Mouse (Mus musculus) hindbrain, embryonic 11.5 days (tissue): Measurements from ENCODE around the gene Lsr. TPM values are rescaled to one million over a fixed set of nuclear protein-coding genes. Genes with fewer than 3 reads are reported as not detected.

Experiments
- ATAC-seq: fragments of 200-750 bp; cut with Nextera tagmentation; 2 replicates; pipeline ENCODE4 v1.8.0; 2017; ENCODE audit warnings: mild to moderate bottlenecking, moderate TSS enrichment, moderate library complexity; ENCODE audit not compliant: low FRiP score
- DNase-seq: peaks from one replicate; pipeline ENCODE4 v3.0.0-alpha.2; 2015; ENCODE audit warnings: low spot score
- H3K27ac ChIP-seq: fragments of 300-500 bp; sonication (generic); 2 replicates; pipeline ENCODE4 v1.5.1; 2014; ENCODE audit warnings: mild to moderate bottlenecking, low read depth, low read length
- H3K27me3 ChIP-seq: fragments of 300-500 bp; sonication (generic); 2 replicates; pipeline ENCODE4 v1.6.1; 2014; ENCODE audit warnings: mild to moderate bottlenecking, low read length, moderate library complexity, mixed read lengths; ENCODE audit not compliant: control insufficient read depth, insufficient read depth
- H3K36me3 ChIP-seq: fragments of 300-500 bp; sonication (generic); 2 replicates; pipeline ENCODE4 v1.6.1; 2014; ENCODE audit warnings: mild to moderate bottlenecking, low read length, moderate library complexity, mixed read lengths; ENCODE audit not compliant: control insufficient read depth, insufficient read depth
- H3K4me1 ChIP-seq: fragments of 300-500 bp; sonication (generic); replicated peaks from 2 replicates; pipeline ENCODE4 v1.6.1; 2014; ENCODE audit warnings: low read length, mixed read lengths; ENCODE audit not compliant: control insufficient read depth, insufficient read depth
- H3K4me2 ChIP-seq: fragments of 300-500 bp; sonication (generic); replicated peaks from 2 replicates; pipeline ENCODE4 v1.6.1; 2014; ENCODE audit warnings: mild to moderate bottlenecking, low read depth, low read length
- H3K4me3 ChIP-seq: fragments of 300-500 bp; sonication (generic); 2 replicates; pipeline ENCODE4 v1.5.1; 2014; ENCODE audit warnings: low read depth, low read length
- H3K9ac ChIP-seq: fragments of 300-500 bp; sonication (generic); 2 replicates; pipeline ENCODE4 v1.6.1; 2014; ENCODE audit warnings: low read depth, low read length
- H3K9me3 ChIP-seq: fragments of 300-500 bp; sonication (generic); 2 replicates; pipeline ENCODE4 v1.6.1; 2016; ENCODE audit warnings: low read length; ENCODE audit not compliant: control insufficient read depth
- WGBS: fragments of 180-500 bp; shearing (Covaris S2); extraction: QIAGEN DNeasy Blood & Tissue Kit; methylation state at CpG from one replicate; pipeline ENCODE4 v1.1.7; 2014; 5-methylcytosine and 5-hydroxymethylcytosine counted together
- polyA plus RNA-seq: library from polyadenylated mRNA; unstranded; fragments of >200 nt; fragmentation: Nextera tagmentation; extraction: Ambion mirVana; gene quantifications from 2 replicates; pipeline ENCODE4 v1.2.1, GENCODE M21; 2014

The Lsr gene
- polyA plus RNA-seq, 1 experiment from 2014 or later, result 12.8 TPM

DNA sequence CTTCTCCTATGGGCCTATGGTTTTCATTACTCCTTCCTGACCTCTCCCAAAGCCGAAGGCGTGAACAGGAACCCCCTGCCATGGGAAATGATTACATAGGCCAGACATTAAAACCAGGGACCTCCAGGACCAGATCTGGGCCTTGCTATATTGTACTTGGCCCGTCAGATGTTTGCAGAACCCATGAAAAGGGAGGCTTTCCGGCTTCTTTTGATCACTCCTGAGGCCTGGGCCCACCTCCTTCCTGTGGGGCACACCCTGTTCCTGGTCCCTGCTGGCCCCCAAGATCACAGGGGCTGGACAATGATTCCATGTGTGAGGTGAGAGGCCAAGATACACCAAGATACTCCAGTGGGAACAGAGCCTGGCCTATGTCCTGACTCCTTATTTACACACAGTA is 4.1 kb downstream of the Lsr start:
- H3K36me3 ChIP-seq, result no peaks in the 10 kb centered on the region
- 87% methylated on average over 4 of the region's 4 CpGs for WGBS
- no peak for ATAC-seq

DNA sequence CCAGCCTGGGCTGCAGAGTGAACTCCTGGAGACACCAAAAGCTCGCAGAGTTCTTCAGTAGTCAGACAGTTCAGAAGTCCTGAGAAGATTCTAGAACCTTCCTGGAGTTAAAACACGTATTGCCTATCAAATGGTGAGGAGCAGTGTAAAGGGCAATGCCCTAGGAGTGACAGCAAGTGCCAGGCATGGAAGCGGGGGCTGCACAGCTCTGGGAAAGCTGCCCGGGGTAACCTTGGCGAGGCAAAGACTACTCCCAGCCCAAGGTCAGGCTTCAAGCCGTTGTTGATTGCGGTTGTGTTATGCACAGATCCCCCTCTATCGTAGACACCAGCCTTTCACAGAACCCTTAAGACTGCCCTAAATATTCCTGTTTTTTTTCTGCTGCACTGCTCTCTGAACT is 4.7 kb downstream of the Lsr start:
- H3K9ac ChIP-seq, result no peak overlapping the region
- peaks cover 15% of the 10 kb centered on the region for H3K27me3 ChIP-seq
- 89% methylated on average over 8 of the region's 8 CpGs for WGBS
- H3K4me2 ChIP-seq, result no peak overlapping the region
- H3K36me3 ChIP-seq, result no peaks in the 10 kb centered on the region
- no peaks in the 10 kb centered on the region; the same call in 1 of the 2 replicates for H3K4me1 ChIP-seq
- no peaks in the 10 kb centered on the region for H3K9me3 ChIP-seq
- no peak overlapping the region for H3K4me3 ChIP-seq
- H3K27ac ChIP-seq, result no peak overlapping the region
- DNase-seq (no peak), ATAC-seq (no peak)

More for the DNA sequence above, 4.1 kb downstream of the Lsr start:
- H3K4me1 ChIP-seq, result no peaks in the 10 kb centered on the region; the same call in 1 of the 2 replicates
- no peak for DNase-seq
- no peak overlapping the region for H3K4me3 ChIP-seq
- H3K27me3 ChIP-seq, result peaks cover 15% of the 10 kb centered on the region
- H3K9ac ChIP-seq, result no peak overlapping the region
- H3K4me2 ChIP-seq, result no peak overlapping the region
- no peaks in the 10 kb centered on the region for H3K9me3 ChIP-seq
- no peak overlapping the region for H3K27ac ChIP-seq

DNA sequence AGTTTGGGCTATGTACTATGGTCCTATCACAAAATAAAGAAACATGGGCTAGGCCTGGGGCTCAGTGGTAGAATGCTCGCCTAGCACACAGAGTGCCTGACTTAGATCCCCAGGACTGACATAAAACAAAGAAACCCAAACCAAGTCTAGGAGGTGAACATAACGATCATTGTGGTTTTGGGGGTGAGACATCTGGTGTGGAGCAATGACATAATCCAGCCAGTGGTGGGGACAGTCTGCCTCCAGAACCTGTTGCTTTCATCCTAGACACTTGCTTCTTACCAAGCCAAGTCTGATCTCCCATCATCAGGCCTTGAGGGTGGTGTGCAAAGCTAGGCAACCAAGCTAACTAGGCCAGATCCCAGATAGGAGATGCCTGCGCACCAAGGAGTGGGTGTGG is 6.6 kb downstream of the Lsr start:
- 84% methylated on average over 3 of the region's 3 CpGs for WGBS

DNA sequence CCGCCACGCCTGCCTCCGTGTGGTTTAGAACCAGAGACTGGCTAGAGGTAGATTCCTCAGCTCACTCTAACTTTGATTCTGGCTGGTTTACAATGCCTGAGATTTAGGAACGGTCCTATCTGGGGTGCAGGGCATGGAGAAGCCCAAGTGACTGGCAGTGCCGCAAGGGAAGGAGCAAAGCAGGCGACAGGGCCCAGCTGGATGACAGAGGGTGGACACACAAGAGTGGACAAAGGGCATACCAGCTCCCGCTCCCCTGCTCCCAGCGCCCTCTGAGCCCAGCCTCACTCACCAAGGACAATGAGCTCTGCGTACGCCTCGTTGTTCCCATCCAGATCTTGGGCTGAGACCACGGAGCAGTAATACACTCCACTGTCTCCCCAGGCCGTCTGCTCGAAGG is 7.6 kb downstream of the Lsr start:
- DNase-seq, result no peak
- no peak for ATAC-seq
- Histone ChIP-seq H3K4me2 (no peak overlapping the region), H3K36me3 (no peaks in the 10 kb centered on the region), H3K27ac (no peak overlapping the region), H3K4me3 (no peak overlapping the region), H3K27me3 (no peaks in the 10 kb centered on the region), H3K4me1 (no peaks in the 10 kb centered on the region), H3K9ac (no peak overlapping the region), H3K9me3 (no peaks in the 10 kb centered on the region)
- WGBS, result 65% methylated on average over 14 of the region's 14 CpGs

More for the DNA sequence above, 6.6 kb downstream of the Lsr start:
- H3K4me1 ChIP-seq, result no peaks in the 10 kb centered on the region
- H3K9ac ChIP-seq, result no peak overlapping the region
- no peaks in the 10 kb centered on the region for H3K36me3 ChIP-seq
- ATAC-seq (no peak), DNase-seq (no peak)
- H3K4me3 ChIP-seq, result no peak overlapping the region
- no peak overlapping the region for H3K27ac ChIP-seq
- no peak overlapping the region for H3K4me2 ChIP-seq
- no peaks in the 10 kb centered on the region for H3K27me3 ChIP-seq
- no peaks in the 10 kb centered on the region for H3K9me3 ChIP-seq

DNA sequence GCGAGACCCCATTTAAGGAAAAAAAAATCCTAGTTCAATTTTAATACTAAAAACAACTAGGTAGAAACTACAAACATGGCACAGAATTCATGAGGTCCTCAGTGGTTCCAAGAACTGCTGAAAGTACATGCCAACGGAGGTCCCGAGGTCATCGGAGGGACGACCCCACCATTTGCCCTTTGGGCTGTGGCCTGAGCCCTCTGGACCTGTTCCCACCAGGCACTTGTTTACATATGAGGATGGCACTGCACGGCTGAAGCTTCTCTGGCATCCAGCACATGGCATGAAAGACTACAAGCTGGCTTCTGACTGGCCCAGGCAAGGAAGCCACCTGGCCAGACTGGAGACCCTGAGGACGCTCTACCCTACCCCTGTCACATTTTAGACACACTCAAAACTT is 8.9 kb downstream of the Lsr start:
- no peak overlapping the region for H3K9ac ChIP-seq
- WGBS, result 91% methylated on average over 7 of the region's 7 CpGs
- no peak for DNase-seq

DNA sequence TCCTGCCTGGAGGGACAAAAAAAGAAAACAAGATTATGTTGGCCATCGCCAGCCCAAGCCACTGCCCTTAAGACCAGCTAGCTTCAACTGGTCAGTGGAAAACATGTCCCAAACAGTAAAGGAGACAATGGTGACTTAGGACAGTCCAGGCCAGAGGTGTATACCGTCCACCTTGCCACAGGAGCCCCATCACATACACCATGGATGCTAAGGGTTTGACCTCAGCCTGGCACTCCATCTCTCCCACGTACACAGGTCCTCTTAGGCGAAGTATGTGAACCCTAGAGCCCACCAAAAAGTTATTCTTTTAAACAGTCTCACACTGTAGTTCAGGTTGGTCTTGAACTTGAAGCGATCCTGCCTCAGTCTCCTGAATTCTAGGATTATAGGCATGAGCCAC is 10.4 kb downstream of the Lsr start:
- H3K27ac ChIP-seq, result no peak overlapping the region
- ATAC-seq, result no peak
- 90% methylated on average over 5 of the region's 5 CpGs for WGBS
- H3K27me3 ChIP-seq, result no peaks in the 10 kb centered on the region
- no peak overlapping the region for H3K9ac ChIP-seq
- no peak for DNase-seq
- no peak overlapping the region for H3K4me2 ChIP-seq
- H3K9me3 ChIP-seq, result no peaks in the 10 kb centered on the region
- H3K36me3 ChIP-seq, result no peaks in the 10 kb centered on the region
- H3K4me1 ChIP-seq, result no peaks in the 10 kb centered on the region
- no peak overlapping the region for H3K4me3 ChIP-seq

More for the DNA sequence above, 8.9 kb downstream of the Lsr start:
- no peak overlapping the region for H3K27ac ChIP-seq
- no peaks in the 10 kb centered on the region for H3K36me3 ChIP-seq
- H3K4me2 ChIP-seq, result no peak overlapping the region
- no peak for ATAC-seq
- H3K4me1 ChIP-seq, result no peaks in the 10 kb centered on the region
- no peaks in the 10 kb centered on the region for H3K27me3 ChIP-seq
- H3K4me3 ChIP-seq, result no peak overlapping the region
- H3K9me3 ChIP-seq, result no peaks in the 10 kb centered on the region

DNA sequence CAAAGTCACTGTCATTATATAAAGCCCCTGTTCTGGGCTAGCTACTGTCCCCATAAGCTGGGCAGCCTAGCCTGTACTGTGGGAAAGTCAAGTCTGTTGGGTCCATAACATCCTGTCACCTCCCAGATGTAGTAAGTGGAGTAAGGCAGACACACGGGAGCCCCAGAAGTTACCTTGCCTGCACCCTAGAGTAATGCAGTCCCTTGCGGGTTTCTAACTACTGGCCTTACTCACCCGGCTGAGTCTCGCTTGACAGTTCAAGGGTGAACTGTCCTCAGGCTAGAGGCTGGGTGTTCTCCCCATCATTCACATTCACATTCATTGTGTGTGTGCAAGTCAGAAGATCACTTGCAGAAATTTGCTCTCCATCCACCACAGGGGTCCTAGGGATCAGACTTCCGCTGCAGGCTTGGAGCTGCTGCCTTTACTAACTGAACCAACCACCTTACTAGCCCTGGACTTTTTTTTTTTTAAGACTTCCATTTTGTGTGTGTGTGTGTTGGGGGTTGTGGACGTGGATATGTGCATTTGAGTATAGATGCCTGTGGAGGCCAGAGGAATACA is 13.4 kb downstream of the Lsr start:
- H3K27me3 ChIP-seq, result no peaks in the 10 kb centered on the region
- 88% methylated on average over 6 of the region's 6 CpGs for WGBS
- no peak for ATAC-seq

DNA sequence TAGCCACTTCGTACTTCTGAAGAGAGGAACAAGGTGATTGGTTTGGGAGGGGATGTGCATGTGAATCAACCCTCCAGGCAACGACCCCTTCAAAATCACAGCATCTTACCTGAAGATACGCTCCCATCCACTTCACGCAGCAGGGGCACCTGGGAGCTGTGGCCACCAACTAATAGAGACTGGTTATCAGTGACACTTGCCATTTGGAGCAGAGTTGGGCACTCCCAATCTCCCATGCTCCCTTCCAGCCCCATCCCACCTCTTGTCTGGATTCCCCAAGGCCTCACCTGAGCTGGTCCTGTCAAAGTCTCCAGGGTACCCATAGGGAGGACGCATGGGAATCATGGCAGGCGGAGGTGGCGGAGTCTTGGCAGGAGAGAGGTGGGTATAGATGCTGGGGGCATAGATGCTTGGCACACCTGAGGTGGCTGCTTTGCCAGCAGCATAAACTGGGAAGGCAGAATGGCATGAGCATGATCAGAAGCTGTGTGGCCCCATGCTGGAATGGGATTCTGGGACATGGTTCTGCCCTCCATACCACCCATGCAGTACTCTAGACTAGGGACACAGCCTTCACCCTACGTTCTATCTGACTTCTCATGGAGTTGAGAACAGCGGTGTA is 14.3 kb downstream of the Lsr start:
- H3K4me1 ChIP-seq, result no peaks in the 10 kb centered on the region; the same call in 1 of the 2 replicates
- H3K9ac ChIP-seq, result no peak overlapping the region
- ATAC-seq (no peak), DNase-seq (no peak)
- H3K9me3 ChIP-seq, result no peaks in the 10 kb centered on the region
- H3K4me3 ChIP-seq, result no peak overlapping the region
- H3K27me3 ChIP-seq, result no peaks in the 10 kb centered on the region
- 0 out of 2 replicates have a peak, but pooled peaks cover 3% of the 10 kb centered on the region for H3K36me3 ChIP-seq
- no peak overlapping the region for H3K4me2 ChIP-seq
- no peak overlapping the region for H3K27ac ChIP-seq
- WGBS, result 98% methylated on average over 9 of the region's 9 CpGs

More for the DNA sequence above, 13.4 kb downstream of the Lsr start:
- Histone ChIP-seq H3K9ac (no peak overlapping the region), H3K4me3 (no peak overlapping the region), H3K4me2 (no peak overlapping the region), H3K4me1 (no peaks in the 10 kb centered on the region; the same call in 1 of the 2 replicates), H3K27ac (no peak overlapping the region), H3K36me3 (no peaks in the 10 kb centered on the region), H3K9me3 (no peaks in the 10 kb centered on the region)
- no peak for DNase-seq
